Mouse (Mus musculus) heart, embryonic 14.5 days (tissue): ENCODE measurements around the gene A530064D06Rik. TPM values are rescaled to one million over a fixed set of nuclear protein-coding genes. Genes with fewer than 3 reads are reported as not detected.
"Not testable (repeated sequence)": the region's sequence is repeated elsewhere in the genome, so short reads cannot be mapped to it uniquely, and the experiment has no call there.

Experiments used
- ATAC-seq: fragments of 200-750 bp; cut with Nextera tagmentation; 2 replicates; pipeline ENCODE4 v1.8.0; 2017; ENCODE audit warnings: low read depth, moderate TSS enrichment; ENCODE audit not compliant: insufficient number of reproducible peaks, insufficient read depth, low FRiP score
- H3K27ac ChIP-seq, 2 experiments: fragments of 200-500 bp in 1 of 2; fragments of 300-500 bp in 1 of 2; sonication (generic) in 1 of 2; replicated peaks in 1 of 2; 2 replicates each; pipeline ENCODE4 v1.5.1; 2012 to 2014; ENCODE audit warnings: low read depth in 2 of 2, low read length in 2 of 2, control low read depth in 1 of 2, mild to moderate bottlenecking in 1 of 2, mixed read lengths in 1 of 2; ENCODE audit not compliant: control insufficient read depth in 1 of 2, insufficient read depth in 1 of 2
- H3K27me3 ChIP-seq: fragments of 300-500 bp; sonication (generic); 2 replicates; pipeline ENCODE4 v1.6.1; 2014; ENCODE audit warnings: mild to moderate bottlenecking, low read length, control low read depth; ENCODE audit not compliant: control insufficient read depth, insufficient read depth
- H3K36me3 ChIP-seq: fragments of 300-500 bp; sonication (generic); 2 replicates; pipeline ENCODE4 v1.6.1; 2014; ENCODE audit warnings: mild to moderate bottlenecking, control low read depth, low read length, mixed read lengths; ENCODE audit not compliant: control insufficient read depth, insufficient read depth
- H3K4me1 ChIP-seq, 2 experiments: fragments of 200-500 bp in 1 of 2; fragments of 300-500 bp in 1 of 2; sonication (generic) in 1 of 2; 2 replicates each; pipeline ENCODE4 v1.6.1; 2012 to 2014; ENCODE audit warnings: low read length in 2 of 2, control low read depth in 1 of 2, mixed read lengths in 1 of 2; ENCODE audit not compliant: control insufficient read depth in 2 of 2, insufficient read depth in 2 of 2
- H3K4me2 ChIP-seq: fragments of 300-500 bp; sonication (generic); 2 replicates; pipeline ENCODE4 v1.6.1; 2014; ENCODE audit warnings: mild to moderate bottlenecking, low read length
- H3K4me3 ChIP-seq, 2 experiments: fragments of 200-500 bp in 1 of 2; fragments of 300-500 bp in 1 of 2; sonication (generic) in 1 of 2; 2 replicates each; pipeline ENCODE4 v1.5.1; 2012 to 2014; ENCODE audit warnings: low read length in 2 of 2, mild to moderate bottlenecking in 2 of 2, control low read depth in 1 of 2, low read depth in 1 of 2, moderate library complexity in 1 of 2; ENCODE audit not compliant: control insufficient read depth in 1 of 2, insufficient read depth in 1 of 2
- H3K9ac ChIP-seq: fragments of 300-500 bp; sonication (generic); 2 replicates; pipeline ENCODE4 v1.6.1; 2014; ENCODE audit warnings: mild to moderate bottlenecking, low read length
- H3K9me3 ChIP-seq: fragments of 300-500 bp; sonication (generic); 2 replicates; pipeline ENCODE4 v1.6.1; 2016; ENCODE audit warnings: low read length, control low read depth; ENCODE audit not compliant: control insufficient read depth
- WGBS: fragments of 180-500 bp; shearing (Covaris S2); extraction: QIAGEN DNeasy Blood & Tissue Kit; methylation state at CpG from one replicate; pipeline ENCODE4 v1.1.7; 2014; 5-methylcytosine and 5-hydroxymethylcytosine counted together
- polyA plus RNA-seq: library from polyadenylated mRNA; unstranded; fragments of >200 nt; fragmentation: Nextera tagmentation; extraction: Ambion mirVana; gene quantifications from 2 replicates; pipeline ENCODE4 v1.2.1, GENCODE M21; 2014

A530064D06Rik gene
- not detected in 2 replicates for polyA plus RNA-seq

- H3K27ac ChIP-seq, H3K27me3 ChIP-seq, H3K36me3 ChIP-seq, H3K4me2 ChIP-seq, H3K4me1 ChIP-seq, ATAC-seq, H3K9me3 ChIP-seq, H3K4me3 ChIP-seq, H3K9ac ChIP-seq: not testable (repeated sequence)
- WGBS, result 68% methylated on average over 2 of the region's 2 CpGs
These were observed at the start of gene A530064D06Rik for GRCm38 (mm10) chr17:48167103-48167502. Gene A530064D06Rik, minus strand, starts transcription at chr17:48167275.

DNA sequence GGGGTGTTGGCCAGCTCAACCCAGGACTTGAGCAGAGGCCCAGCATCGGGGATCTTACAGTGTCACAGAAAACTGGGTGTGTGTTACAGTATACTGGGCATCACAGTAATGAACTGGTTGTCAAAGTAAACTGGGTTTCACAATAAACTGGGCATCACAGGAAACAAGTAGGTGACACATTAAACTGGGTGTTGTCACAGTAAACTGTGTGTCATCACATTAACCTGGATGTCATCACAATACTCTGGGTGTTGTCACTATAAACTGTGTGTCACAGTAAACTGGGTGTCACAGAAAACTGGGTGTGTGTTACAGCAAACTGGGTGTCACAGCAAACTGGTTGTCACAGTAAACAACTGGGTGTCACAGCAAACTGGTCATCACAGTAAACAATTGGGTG, 48.4 kb upstream of the A530064D06Rik start:
- no peak for ATAC-seq
- 79% methylated on average over 1 of the region's 1 CpGs for WGBS
- Histone ChIP-seq H3K9me3 (0 out of 2 replicates have a peak, but pooled peaks cover 2% of the 10 kb centered on the region), H3K4me1 (no peaks in the 10 kb centered on the region), H3K27ac (no peak overlapping the region), H3K4me2 (no peak overlapping the region), H3K4me3 (no peak overlapping the region), H3K27me3 (no peaks in the 10 kb centered on the region), H3K9ac (no peak overlapping the region), H3K36me3 (no peaks in the 10 kb centered on the region)

- no peaks in the 10 kb centered on the region for H3K4me1 ChIP-seq
- no peaks in the 10 kb centered on the region for H3K27me3 ChIP-seq
- 60% methylated on average over 5 of the region's 5 CpGs for WGBS
- H3K27ac ChIP-seq, result no peak overlapping the region
- H3K9me3 ChIP-seq, result no peaks in the 10 kb centered on the region
- H3K36me3 ChIP-seq, result no peaks in the 10 kb centered on the region
- no peak overlapping the region for H3K4me3 ChIP-seq
- no peak overlapping the region for H3K9ac ChIP-seq
- no peak for ATAC-seq
- no peak overlapping the region for H3K4me2 ChIP-seq
These were observed 46.4 kb upstream of the A530064D06Rik start for GRCm38 (mm10) chr17:48213511-48213910.

DNA sequence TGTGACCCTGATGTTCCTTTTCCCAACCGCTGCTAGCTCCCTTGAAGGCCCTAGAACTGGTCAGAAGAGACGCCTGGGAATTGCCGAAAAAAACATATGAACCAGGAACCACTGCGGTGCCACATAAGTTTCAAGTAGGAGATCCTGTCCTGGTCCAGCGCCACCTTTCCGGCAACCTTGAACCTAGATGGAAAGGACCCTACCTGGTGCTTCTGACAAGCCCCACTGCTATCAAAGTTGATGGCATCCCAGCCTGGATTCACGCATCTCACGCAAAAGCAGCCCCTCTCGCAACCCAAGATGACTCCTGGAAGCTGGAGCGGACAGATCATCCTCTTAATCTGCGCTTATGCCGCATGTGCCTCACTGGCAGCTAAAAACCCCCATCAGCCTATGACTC, 45.5 kb upstream of the A530064D06Rik start:
- 95% methylated on average over 12 of the region's 12 CpGs for WGBS
- no peaks in the 10 kb centered on the region for H3K36me3 ChIP-seq

DNA sequence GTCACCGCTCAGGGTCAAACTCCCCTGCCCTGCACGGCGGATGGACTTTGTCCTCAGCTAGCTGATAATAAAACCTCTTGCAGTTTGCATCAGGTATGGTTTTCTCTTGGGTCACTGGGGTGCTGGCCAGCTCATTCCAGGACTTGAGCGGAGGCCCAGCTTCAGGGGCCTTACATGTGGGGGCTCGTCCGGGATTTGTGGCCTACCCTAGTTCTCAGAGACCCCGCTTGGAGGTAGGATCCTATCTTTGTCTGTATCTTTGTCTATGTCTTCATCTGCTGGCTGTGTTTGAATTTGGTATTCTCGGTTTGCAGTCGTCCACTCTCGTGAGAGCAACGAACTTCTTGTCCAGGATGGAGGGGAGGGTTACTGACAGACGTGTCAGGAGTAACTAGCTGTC, 36.0 kb upstream of the A530064D06Rik start:
- no peaks in the 10 kb centered on the region for H3K36me3 ChIP-seq
- 89% methylated on average over 12 of the region's 12 CpGs for WGBS

More for the DNA sequence above, 45.5 kb upstream of the A530064D06Rik start:
- Histone ChIP-seq H3K9ac (no peak overlapping the region), H3K9me3 (no peaks in the 10 kb centered on the region), H3K27ac (no peak overlapping the region), H3K27me3 (no peaks in the 10 kb centered on the region), H3K4me3 (no peak overlapping the region), H3K4me1 (no peaks in the 10 kb centered on the region), H3K4me2 (no peak overlapping the region)
- ATAC-seq, result no peak

GRCm38 (mm10) chr17:48192366-48192765, 25.3 kb upstream of the A530064D06Rik start:
- Histone ChIP-seq H3K36me3 (no peaks in the 10 kb centered on the region), H3K27me3 (no peaks in the 10 kb centered on the region), H3K4me1 (no peaks in the 10 kb centered on the region), H3K4me3 (no peak overlapping the region), H3K27ac (no peak overlapping the region), H3K9ac (no peak overlapping the region), H3K4me2 (no peak overlapping the region), H3K9me3 (no peaks in the 10 kb centered on the region)
- 40% methylated on average over 2 of the region's 2 CpGs for WGBS
- no peak for ATAC-seq

More for the DNA sequence above, 36.0 kb upstream of the A530064D06Rik start:
- ATAC-seq, result no peak
- Histone ChIP-seq H3K9me3 (peaks cover 32% of the 10 kb centered on the region), H3K9ac (no peak overlapping the region), H3K27ac (no peak overlapping the region), H3K4me3 (no peak overlapping the region), H3K27me3 (no peaks in the 10 kb centered on the region), H3K4me2 (no peak overlapping the region), H3K4me1 (no peaks in the 10 kb centered on the region)

DNA sequence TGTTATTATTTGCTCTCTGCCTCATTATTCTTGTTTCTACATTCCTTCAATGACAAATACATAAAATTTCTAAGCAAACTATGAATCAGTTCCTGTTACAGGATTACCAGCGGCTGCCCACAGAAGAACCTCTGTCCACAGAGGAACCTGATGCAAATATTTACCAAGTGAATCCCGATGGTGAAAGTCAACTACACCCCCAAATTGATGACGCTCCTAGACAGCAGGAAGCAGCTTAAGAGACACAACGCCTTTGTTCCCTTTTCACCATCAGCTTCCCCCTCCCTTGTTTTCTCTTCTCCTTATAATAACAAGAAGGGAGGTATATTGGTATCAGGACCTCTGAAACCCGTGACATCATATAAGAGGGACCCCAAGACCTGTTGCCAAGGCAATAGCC, 18.2 kb upstream of the A530064D06Rik start:
- no peak for ATAC-seq
- no peak overlapping the region for H3K4me2 ChIP-seq
- WGBS, result 62% methylated on average over 5 of the region's 5 CpGs
- no peaks in the 10 kb centered on the region for H3K36me3 ChIP-seq
- no peak overlapping the region for H3K4me3 ChIP-seq
- H3K4me1 ChIP-seq, result no peaks in the 10 kb centered on the region
- no peak overlapping the region for H3K9ac ChIP-seq
- H3K27ac ChIP-seq, result no peak overlapping the region
- H3K9me3 ChIP-seq, result no peaks in the 10 kb centered on the region
- H3K27me3 ChIP-seq, result no peaks in the 10 kb centered on the region

- H3K9me3 ChIP-seq, result peaks cover 11% of the 10 kb centered on the region
- no peak overlapping the region for H3K9ac ChIP-seq
- no peaks in the 10 kb centered on the region for H3K36me3 ChIP-seq
- WGBS, result 39% methylated on average over 1 of the region's 1 CpGs
- no peak for ATAC-seq
- no peaks in the 10 kb centered on the region for H3K4me1 ChIP-seq
- no peak overlapping the region for H3K27ac ChIP-seq
- H3K4me2 ChIP-seq, result no peak overlapping the region
- no peaks in the 10 kb centered on the region for H3K27me3 ChIP-seq
- no peak overlapping the region for H3K4me3 ChIP-seq
These were observed 9.5 kb downstream of the A530064D06Rik start for GRCm38 (mm10) chr17:48157382-48158076.
